Comparison of ENCODE assay signal across 27 mouse cellular contexts in the genomic region with DNA sequence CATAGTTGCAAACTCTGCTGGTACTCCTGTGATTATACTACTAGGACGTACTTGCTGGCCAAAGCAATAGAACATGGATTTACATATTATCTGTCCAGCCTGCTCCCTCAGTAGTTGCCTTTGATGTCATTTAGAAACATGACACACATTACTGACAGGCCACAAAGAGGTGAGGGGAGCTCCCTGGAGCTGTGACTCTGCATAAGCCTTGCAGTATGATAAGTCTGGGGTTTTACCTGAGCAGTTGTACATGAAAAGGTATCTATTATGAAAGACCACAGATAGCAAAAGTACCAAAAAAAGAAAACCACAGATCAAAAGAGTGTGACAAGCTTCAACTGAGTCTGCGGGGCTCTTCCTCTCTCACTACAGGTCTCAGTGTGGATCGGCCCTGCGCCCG. TPM values are rescaled to one million over a fixed set of nuclear protein-coding genes. Genes with fewer than 3 reads are reported as not detected.
DNase-seq lines count a peak whose midpoint lies in the region; ATAC-seq and TF ChIP-seq lines count a peak whose summit lies in the region.
"Had no signal": no experiment of that assay in that cellular context is flagged by ENCODE, and none has a peak within 500 bp of the region (broad histone marks: within the 10 kb centered on the region; RNA-seq: fewer than 3 reads in every experiment).

No protein-coding gene starts in this region.

- H3K36me3 ChIP-seq in CH12.LX (replicated peaks in 1 of 2; ENCODE audit: control insufficient read depth in 1 of 2, insufficient read depth in 1 of 2, low read length in 1 of 2) = peaks cover 18 to 55% of the 10 kb centered on the region in 2 experiments
- H3K36me3 ChIP-seq in embryonic facial prominence, embryonic 10.5 days (replicated peaks) = peaks cover 55% of the 10 kb centered on the region
- peaks cover 11% of the 10 kb centered on the region for H3K36me3 ChIP-seq in midbrain, embryonic 16.5 days (ENCODE audit: control insufficient read depth, insufficient read depth, low read length)

- no peaks in the 10 kb centered on the region for H3K9me3 ChIP-seq in CH12.LX (replicated peaks; ENCODE audit: low read length)
- no peaks in the 10 kb centered on the region for H3K9me3 ChIP-seq in embryonic facial prominence, embryonic 10.5 days
- no peaks in the 10 kb centered on the region for H3K9me3 ChIP-seq in midbrain, embryonic 16.5 days (replicated peaks; ENCODE audit: control insufficient read depth, low read length, poor library complexity, severe bottlenecking)
- H3K9me3 ChIP-seq: G1E; heart, embryonic 10.5 days; heart, embryonic 13.5 days; hindbrain, embryonic 12.5 days; hindbrain, embryonic 15.5 days had no signal

- dilution Hi-C loops in CH12.LX (cut with MboI; ENCODE audit: extremely low pct_ligation_motif_present, extremely low pct_unique_long_range_greater_than_20kb, low sequenced_read_pairs) = no loop called here

- no peak for TF ChIP-seq RAD21 in CH12.LX (IDR thresholded peaks at IDR 0.05; ENCODE audit: low read depth, low read length)

- in situ Hi-C loops in CH12.LX (cut with MboI; ENCODE audit: low pct_ligation_motif_present, low pct_unique_long_range_greater_than_20kb, low sequenced_read_pairs) = loop anchor here (5.0 to 10.0 kb wide), 2 partner anchors 53 to 195 kb away; no protein-coding TSS in a partner anchor

- TF ChIP-seq POLR2A in CH12.LX (IDR thresholded peaks at IDR 0.05; ENCODE audit: low read depth, low read length) = no peak

- H3K27ac ChIP-seq in CH12.LX (ENCODE audit: insufficient read depth, low read depth) = peak overlapping the region; percentile 54
- H3K27ac ChIP-seq in embryonic facial prominence, embryonic 10.5 days (replicated peaks) = no peak overlapping the region
- no peak overlapping the region for H3K27ac ChIP-seq in midbrain, embryonic 16.5 days (ENCODE audit: low read length)
- H3K27ac ChIP-seq: heart, adult 2 months; heart, embryonic 10.5 days; heart, embryonic 13.5 days; hindbrain, embryonic 12.5 days; hindbrain, embryonic 15.5 days had no signal

- 96% methylated on average over 5 of the region's 5 CpGs for WGBS in embryonic facial prominence, embryonic 10.5 days
- 88% methylated on average over 5 of the region's 5 CpGs for WGBS in midbrain, embryonic 16.5 days

- no peak overlapping the region for H3K4me3 ChIP-seq in CH12.LX (replicated peaks in 1 of 3; ENCODE audit: low read depth in 2 of 3, low read length in 2 of 3, poor library complexity in 1 of 3)
- H3K4me3 ChIP-seq in embryonic facial prominence, embryonic 10.5 days = no peak overlapping the region
- no peak overlapping the region for H3K4me3 ChIP-seq in midbrain, embryonic 16.5 days (ENCODE audit: low read depth, low read length)
- H3K4me3 ChIP-seq: heart, adult 2 months; heart, embryonic 10.5 days; heart, embryonic 13.5 days; hindbrain, embryonic 12.5 days; hindbrain, embryonic 15.5 days had no signal

- DNase-seq in A20 (ENCODE audit: low read depth, low spot score) (peak; percentile 83), CH12.LX (ENCODE audit: extremely low read depth) (peak; percentile 82)
- peak; percentile 30 for DNase-seq in CD4-positive helper T cell, adult 2 months (ENCODE audit: low read depth, low spot score)
- DNase-seq in layer of hippocampus, adult 9-10 months (ENCODE audit: low spot score) = no peak
- no peak for DNase-seq in embryonic facial prominence, embryonic 10.5 days (ENCODE audit: low spot score)
- DNase-seq: adrenal gland, adult 2 months; adrenal gland, postnatal 14 days; cerebellum, adult 11 months; cerebellum, adult 2 months; cerebellum, postnatal 10 days; cerebellum, postnatal 36 days; embryo, embryonic 11 days; forebrain, postnatal 0 days; gastrocnemius, postnatal 25 days; heart, adult 2 months; heart, postnatal 14 days; kidney, adult 18-20 months had no signal

- no peak overlapping the region for H3K9ac ChIP-seq in CH12.LX (ENCODE audit: insufficient read depth, low read depth)
- no peak overlapping the region for H3K9ac ChIP-seq in midbrain, embryonic 16.5 days (ENCODE audit: low read depth, low read length)
- H3K9ac ChIP-seq: forebrain, postnatal 0 days; heart, embryonic 13.5 days; hindbrain, embryonic 12.5 days; hindbrain, embryonic 15.5 days had no signal

- H3K79me2 ChIP-seq in CH12.LX (replicated peaks; ENCODE audit: control insufficient read depth, extremely low read depth, insufficient read depth, poor library complexity, severe bottlenecking) = no peaks in the 10 kb centered on the region

- TF ChIP-seq CTCF in CH12.LX (conservative IDR thresholded peaks at IDR 0.05 in 1 of 2, IDR thresholded peaks at IDR 0.05 in 1 of 2; ENCODE audit: low read depth in 2 of 2, low read length in 2 of 2) = no peak

- peak overlapping the region; percentile 31; the same call in 1 of the 2 replicates for H3K4me2 ChIP-seq in CH12.LX (ENCODE audit: insufficient read depth, low read depth, poor library complexity, severe bottlenecking)
- no peak overlapping the region for H3K4me2 ChIP-seq in midbrain, embryonic 16.5 days (ENCODE audit: low read length)
- H3K4me2 ChIP-seq: heart, embryonic 13.5 days; hindbrain, embryonic 12.5 days; hindbrain, embryonic 15.5 days had no signal

- peak; percentile 78 for ATAC-seq in inflammation-experienced regulatory T-cells, adult 6 months
- no peak for ATAC-seq in midbrain, embryonic 16.5 days
- ATAC-seq: forebrain, embryonic 14.5 days; forebrain, postnatal 0 days; intestine, embryonic 16.5 days; Patski had no signal

- H3K27me3 ChIP-seq in CH12.LX (replicated peaks) = no peaks in the 10 kb centered on the region
- H3K27me3 ChIP-seq in embryonic facial prominence, embryonic 10.5 days (replicated peaks; ENCODE audit: low read depth, poor library complexity, severe bottlenecking) = no peaks in the 10 kb centered on the region
- no peaks in the 10 kb centered on the region for H3K27me3 ChIP-seq in midbrain, embryonic 16.5 days (ENCODE audit: control insufficient read depth, insufficient read depth, low read depth, low read length)
- H3K27me3 ChIP-seq: heart, embryonic 13.5 days; hindbrain, embryonic 12.5 days; hindbrain, embryonic 15.5 days; Patski had no signal

- H3K4me1 ChIP-seq in CH12.LX (ENCODE audit: control insufficient read depth in 1 of 2, insufficient read depth in 2 of 2) = peaks cover 20 to 26% of the 10 kb centered on the region in 2 experiments
- H3K4me1 ChIP-seq in embryonic facial prominence, embryonic 10.5 days = no peaks in the 10 kb centered on the region
- H3K4me1 ChIP-seq in midbrain, embryonic 16.5 days (ENCODE audit: control insufficient read depth, insufficient read depth, low read length) = no peaks in the 10 kb centered on the region; the same call in 1 of the 2 replicates
- H3K4me1 ChIP-seq: hindbrain, embryonic 12.5 days; hindbrain, embryonic 15.5 days had no signal

- peak; percentile 80 for TF ChIP-seq EP300 in CH12.LX (IDR thresholded peaks at IDR 0.05; ENCODE audit: low read length)

TF ChIP-seq in CH12.LX, 34 proteins besides CTCF, POLR2A, EP300 and RAD21 (continues in another document):
- TF ChIP-seq ETS1 (conservative IDR thresholded peaks at IDR 0.05; ENCODE audit: low read depth, low read length) = peak; percentile 83
- peak; percentile 34; the same call in 1 of the 2 replicates for TF ChIP-seq JUND (conservative IDR thresholded peaks at IDR 0.05; ENCODE audit: low read depth, low read length)
- TF ChIP-seq USF1 (IDR thresholded peaks at IDR 0.05; ENCODE audit: low read depth, low read length) = no peak
- peak; percentile 86 for TF ChIP-seq IRF4 (IDR thresholded peaks at IDR 0.05; ENCODE audit: low read depth, low read length)
- no peak for TF ChIP-seq SIN3A (IDR thresholded peaks at IDR 0.05; ENCODE audit: low read length)
- no peak; the same call in 1 of the 2 replicates for TF ChIP-seq ELF1 (IDR thresholded peaks at IDR 0.05; ENCODE audit: low read depth, low read length)
- no peak for TF ChIP-seq ZMIZ1 (IDR thresholded peaks at IDR 0.05; ENCODE audit: low read depth, low read length)
- peak; percentile 55; the same call in 1 of the 2 replicates for TF ChIP-seq MAFK (IDR thresholded peaks at IDR 0.05; ENCODE audit: insufficient replicate concordance, low read length)
- TF ChIP-seq NRF1 (IDR thresholded peaks at IDR 0.05; ENCODE audit: low read depth, low read length) = no peak
- no peak for TF ChIP-seq UBTF (IDR thresholded peaks at IDR 0.05; ENCODE audit: low read depth, low read length)
- TF ChIP-seq ZKSCAN1 (IDR thresholded peaks at IDR 0.05; ENCODE audit: borderline replicate concordance, low read depth, low read length) = no peak
- TF ChIP-seq KAT2A (IDR thresholded peaks at IDR 0.05; ENCODE audit: insufficient replicate concordance, low read length) = no peak
- TF ChIP-seq TCF12 (IDR thresholded peaks at IDR 0.05; ENCODE audit: low read depth, low read length) = peak; percentile 48; the same call in 1 of the 2 replicates
- no peak for TF ChIP-seq E2F4 (IDR thresholded peaks at IDR 0.05; ENCODE audit: insufficient replicate concordance, low read depth, low read length)
- no peak for TF ChIP-seq CHD1 (IDR thresholded peaks at IDR 0.05; ENCODE audit: low read depth, low read length)

RNA-seq across cellular contexts. Expression of a gene that starts 39.5 kb away (rescaled TPM):
- total RNA-seq in CH12.LX (2012; rRNA removed) = 4.7 and 5.2 TPM in 2 replicates
- total RNA-seq in CH12.LX (2014; rRNA removed) = 2.1 and 2.5 TPM in 2 replicates
- polyA plus RNA-seq in CH12.LX (2012; ENCODE audit: insufficient read length, low read depth) = 1.5 and 2.4 TPM in 2 replicates
- polyA plus RNA-seq in inflammation-experienced regulatory T-cells, adult 6 months (2017; shearing (Covaris generic)) = 1 to 10 TPM in 1 of 3 experiments, under 1 TPM in 2; 0.28 to 1.4 (median 0.61) TPM
- 14.2 and 14.6 TPM in 2 replicates for polyA plus RNA-seq in embryonic facial prominence, embryonic 10.5 days (2016; fragmentation: Nextera tagmentation; extraction: Ambion mirVana)
- polyA plus RNA-seq in midbrain, embryonic 16.5 days (2015; fragmentation: Nextera tagmentation; extraction: Ambion mirVana) = 7.0 and 7.1 TPM in 2 replicates

RNA-seq across cellular contexts. Expression of a gene that starts 50.3 kb away (rescaled TPM):
- total RNA-seq in CH12.LX (2012; rRNA removed) = 6.7 and 7.5 TPM in 2 replicates
- 2.6 and 3.1 TPM in 2 replicates for total RNA-seq in CH12.LX (2014; rRNA removed)
- polyA plus RNA-seq in CH12.LX (2012; ENCODE audit: insufficient read length, low read depth) = 2.8 and 2.9 TPM in 2 replicates
- polyA plus RNA-seq in inflammation-experienced regulatory T-cells, adult 6 months (2017; shearing (Covaris generic)) = 1 to 10 TPM in 2 of 3 experiments, under 1 TPM in 1; 0.88 to 1.6 (median 1.4) TPM
- polyA plus RNA-seq in embryonic facial prominence, embryonic 10.5 days (2016; fragmentation: Nextera tagmentation; extraction: Ambion mirVana) = 6.2 and 6.5 TPM in 2 replicates
- 7.9 and 8.4 TPM in 2 replicates for polyA plus RNA-seq in midbrain, embryonic 16.5 days (2015; fragmentation: Nextera tagmentation; extraction: Ambion mirVana)

RNA-seq across cellular contexts. Expression of a gene that starts 50.4 kb away (rescaled TPM):
- total RNA-seq in CH12.LX (2012; rRNA removed) (135 and 161 TPM in 2 replicates), CH12.LX (2014; rRNA removed) (164 and 167 TPM in 2 replicates)
- polyA plus RNA-seq in CH12.LX (2012; ENCODE audit: insufficient read length, low read depth) = 114 and 131 TPM in 2 replicates
- polyA plus RNA-seq in inflammation-experienced regulatory T-cells, adult 6 months (2017; shearing (Covaris generic)) = 10 to 100 TPM; 38.4 to 45.4 (median 43.2) TPM
- polyA plus RNA-seq in embryonic facial prominence, embryonic 10.5 days (2016; fragmentation: Nextera tagmentation; extraction: Ambion mirVana) = 86.9 and 91.3 TPM in 2 replicates
- polyA plus RNA-seq in midbrain, embryonic 16.5 days (2015; fragmentation: Nextera tagmentation; extraction: Ambion mirVana) = 84.2 and 90.0 TPM in 2 replicates

Comparison
In these comparisons a context has a peak if more than half of its experiments do, and no peak if none do; other contexts are left out.
1. DNase-seq: peak in A20 (single experiment), CD4-positive helper T cell, adult 2 months (single experiment) and CH12.LX (single experiment); none in layer of hippocampus, adult 9-10 months (single experiment) and embryonic facial prominence, embryonic 10.5 days (single experiment).